Mouse (Mus musculus) forebrain, embryonic 15.5 days (tissue): ENCODE measurements around the gene Ank. TPM values are rescaled to one million over a fixed set of nuclear protein-coding genes. Genes with fewer than 3 reads are reported as not detected.

Experiments
- ATAC-seq: fragments of 200-750 bp; cut with Nextera tagmentation; replicated peaks from 2 replicates; pipeline ENCODE4 v1.8.0; 2017; ENCODE audit warnings: mild to moderate bottlenecking, moderate TSS enrichment, moderate library complexity
- H3K27ac ChIP-seq: fragments of 300-500 bp; sonication (generic); replicated peaks from 2 replicates; pipeline ENCODE4 v1.5.1; 2015; ENCODE audit warnings: mild to moderate bottlenecking, inconsistent platforms
- H3K27me3 ChIP-seq: fragments of 300-500 bp; sonication (generic); 2 replicates; pipeline ENCODE4 v1.6.1; 2015; ENCODE audit warnings: inconsistent platforms
- H3K36me3 ChIP-seq: fragments of 300-500 bp; sonication (generic); 2 replicates; pipeline ENCODE4 v1.6.1; 2015; ENCODE audit warnings: mild to moderate bottlenecking, inconsistent platforms
- H3K4me1 ChIP-seq: fragments of 300-500 bp; sonication (generic); 2 replicates; pipeline ENCODE4 v1.6.1; 2015; ENCODE audit warnings: inconsistent platforms
- H3K4me2 ChIP-seq: fragments of 300-500 bp; sonication (generic); replicated peaks from 2 replicates; pipeline ENCODE4 v1.6.1; 2015; ENCODE audit warnings: mild to moderate bottlenecking, inconsistent platforms
- H3K4me3 ChIP-seq: fragments of 300-500 bp; sonication (generic); 2 replicates; pipeline ENCODE4 v1.5.1; 2015; ENCODE audit warnings: mild to moderate bottlenecking, inconsistent platforms
- H3K9ac ChIP-seq: fragments of 300-500 bp; sonication (generic); replicated peaks from 2 replicates; pipeline ENCODE4 v1.6.1; 2015; ENCODE audit warnings: mild to moderate bottlenecking, inconsistent platforms
- H3K9me3 ChIP-seq: fragments of 300-500 bp; sonication (generic); 2 replicates; pipeline ENCODE4 v1.6.1; 2016; ENCODE audit warnings: inconsistent platforms
- WGBS: fragments of 180-500 bp; shearing (Covaris S2); methylation state at CpG from one replicate; pipeline ENCODE4 v1.1.7; 2015; ENCODE audit warnings: mixed read lengths; 5-methylcytosine and 5-hydroxymethylcytosine counted together
- polyA plus RNA-seq: library from polyadenylated mRNA; unstranded; fragments of >200 nt; fragmentation: Nextera tagmentation; extraction: Ambion mirVana; gene quantifications from 2 replicates; pipeline ENCODE4 v1.2.1, GENCODE M21; 2015

The Ank gene
- 16.7 and 17.1 TPM in 2 replicates for polyA plus RNA-seq

GRCm38 (mm10) chr15:27466131-27467080 lies at the start of gene Ank:
TSS of gene Ank (plus strand) at chr15:27466677.
- no peaks in the 10 kb centered on the region for H3K9me3 ChIP-seq
- H3K4me1 ChIP-seq, result peaks cover 34% of the 10 kb centered on the region
- peak within 1 kb of the TSS; percentile 94 for H3K4me3 ChIP-seq
- H3K36me3 ChIP-seq, result no peaks in the 10 kb centered on the region
- under 1% methylated on average over 101 of the region's 120 CpGs for WGBS
- H3K9ac ChIP-seq, result peak within 1 kb of the TSS; percentile 97
- H3K27ac ChIP-seq, result peak within 1 kb of the TSS; percentile 91
- H3K27me3 ChIP-seq, result no peaks in the 10 kb centered on the region
- peak; percentile 91 for ATAC-seq
- H3K4me2 ChIP-seq, result peak within 1 kb of the TSS; percentile 78

DNA sequence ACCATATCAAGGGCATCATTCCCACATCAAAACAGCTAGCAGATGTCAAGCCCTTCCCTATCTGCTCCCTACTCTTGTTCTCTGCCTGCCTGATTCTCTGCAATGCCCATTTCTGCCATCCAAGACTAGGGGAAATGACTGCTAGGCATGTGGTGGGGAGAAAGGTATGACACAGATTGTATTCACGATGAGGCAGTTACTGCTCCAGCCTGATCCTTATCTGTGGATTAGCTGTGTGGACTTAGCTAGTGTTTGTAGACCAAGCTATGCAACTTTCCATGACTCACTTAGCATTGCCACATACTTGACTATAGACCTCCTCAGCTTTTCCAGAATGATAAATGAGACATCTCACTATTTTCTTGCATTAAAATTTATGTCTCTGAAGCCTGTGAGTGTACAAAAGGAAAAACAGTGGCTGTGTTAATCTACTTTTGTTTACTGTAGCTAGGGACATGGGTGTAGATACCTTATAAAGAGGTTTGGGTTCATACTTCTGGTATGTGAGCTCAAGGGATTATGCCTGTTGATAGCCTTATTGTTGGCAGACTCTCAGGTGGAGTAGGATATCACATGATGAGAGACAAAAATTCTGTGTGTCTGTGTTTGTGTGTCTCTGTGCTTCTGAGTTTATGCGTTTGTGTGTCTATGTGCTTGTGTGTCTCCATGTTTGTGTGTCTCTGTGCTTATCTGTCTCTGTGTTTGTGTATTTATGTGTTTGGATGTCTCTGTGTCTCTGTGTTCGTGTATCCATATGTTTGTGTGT lies 47.7 kb upstream of the Ank start:
- no peak for ATAC-seq
- Histone ChIP-seq H3K9me3 (no peaks in the 10 kb centered on the region), H3K27ac (no peak overlapping the region), H3K9ac (no peak overlapping the region), H3K4me2 (no peak overlapping the region), H3K27me3 (no peaks in the 10 kb centered on the region), H3K4me1 (no peaks in the 10 kb centered on the region), H3K36me3 (no peaks in the 10 kb centered on the region), H3K4me3 (no peak overlapping the region)
- WGBS, result 89% methylated on average over 3 of the region's 3 CpGs

DNA sequence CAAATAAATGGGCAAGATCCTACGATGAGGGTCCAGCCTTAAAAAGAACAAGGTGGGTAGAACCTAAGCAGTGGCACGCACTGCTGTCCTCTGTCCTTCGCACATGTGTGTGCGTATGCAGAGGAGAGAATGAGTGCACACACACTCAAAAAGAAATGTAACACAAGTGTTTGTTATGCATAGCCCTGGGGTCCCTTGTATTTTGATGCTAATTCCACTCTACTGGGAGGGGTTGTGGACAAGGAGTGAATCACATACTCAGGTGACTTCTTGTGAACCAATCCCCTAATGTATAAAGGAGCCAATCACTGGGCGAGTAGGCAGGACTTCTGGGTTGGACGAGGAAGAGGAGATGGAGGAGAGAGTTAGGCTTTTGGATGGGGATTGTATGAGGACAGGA lies 44.9 kb upstream of the Ank start:
- no peak for ATAC-seq
- no peaks in the 10 kb centered on the region for H3K9me3 ChIP-seq
- H3K4me1 ChIP-seq, result no peaks in the 10 kb centered on the region
- H3K9ac ChIP-seq, result no peak overlapping the region
- H3K4me3 ChIP-seq, result no peak overlapping the region
- 82% methylated on average over 6 of the region's 6 CpGs for WGBS
- H3K4me2 ChIP-seq, result no peak overlapping the region
- H3K27me3 ChIP-seq, result no peaks in the 10 kb centered on the region
- no peaks in the 10 kb centered on the region for H3K36me3 ChIP-seq
- H3K27ac ChIP-seq, result no peak overlapping the region

DNA sequence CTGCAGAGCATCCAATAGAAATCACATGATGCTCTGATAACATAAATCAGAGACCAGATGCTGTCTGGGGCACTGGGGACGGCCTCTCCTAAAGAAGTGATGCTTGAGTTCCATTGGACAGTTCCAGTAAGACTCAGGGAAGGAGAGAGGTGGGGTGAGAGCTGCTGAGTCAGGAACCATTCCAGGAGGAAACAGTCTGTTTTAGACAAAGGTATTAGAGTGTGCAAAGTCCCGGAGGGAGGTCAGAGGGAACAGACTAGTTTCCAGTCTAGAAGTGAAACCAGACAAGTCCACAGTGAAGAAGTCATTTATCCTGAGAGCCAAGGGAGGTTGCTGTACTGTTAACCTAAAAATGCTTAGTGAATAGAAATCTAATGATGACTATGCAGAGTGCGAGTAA lies 38.9 kb upstream of the Ank start:
- H3K4me2 ChIP-seq, result no peak overlapping the region
- no peak overlapping the region for H3K27ac ChIP-seq
- H3K4me3 ChIP-seq, result no peak overlapping the region
- H3K9ac ChIP-seq, result no peak overlapping the region
- whole genome bisulfite sequencing, result 83% methylated on average over 3 of the region's 3 CpGs
- no peaks in the 10 kb centered on the region for H3K27me3 ChIP-seq
- H3K4me1 ChIP-seq, result no peaks in the 10 kb centered on the region
- H3K9me3 ChIP-seq, result no peaks in the 10 kb centered on the region
- H3K36me3 ChIP-seq, result no peaks in the 10 kb centered on the region
- ATAC-seq, result no peak

- Histone ChIP-seq H3K4me2 (no peak overlapping the region), H3K27ac (no peak overlapping the region), H3K36me3 (no peaks in the 10 kb centered on the region), H3K4me1 (no peaks in the 10 kb centered on the region), H3K4me3 (no peak overlapping the region), H3K27me3 (no peaks in the 10 kb centered on the region), H3K9me3 (no peaks in the 10 kb centered on the region), H3K9ac (no peak overlapping the region)
- WGBS, result 89% methylated on average over 1 of the region's 1 CpGs
- no peak for ATAC-seq
These were observed 36.2 kb upstream of the Ank start for GRCm38 (mm10) chr15:27430241-27430640.

- 80% methylated on average over 4 of the region's 4 CpGs for WGBS
- no peak for ATAC-seq
- Histone ChIP-seq H3K27ac (no peak overlapping the region), H3K4me2 (no peak overlapping the region), H3K4me3 (no peak overlapping the region), H3K27me3 (no peaks in the 10 kb centered on the region), H3K36me3 (no peaks in the 10 kb centered on the region), H3K9ac (no peak overlapping the region), H3K4me1 (no peaks in the 10 kb centered on the region), H3K9me3 (no peaks in the 10 kb centered on the region)
These were observed 33.4 kb upstream of the Ank start for GRCm38 (mm10) chr15:27432851-27433615.

DNA sequence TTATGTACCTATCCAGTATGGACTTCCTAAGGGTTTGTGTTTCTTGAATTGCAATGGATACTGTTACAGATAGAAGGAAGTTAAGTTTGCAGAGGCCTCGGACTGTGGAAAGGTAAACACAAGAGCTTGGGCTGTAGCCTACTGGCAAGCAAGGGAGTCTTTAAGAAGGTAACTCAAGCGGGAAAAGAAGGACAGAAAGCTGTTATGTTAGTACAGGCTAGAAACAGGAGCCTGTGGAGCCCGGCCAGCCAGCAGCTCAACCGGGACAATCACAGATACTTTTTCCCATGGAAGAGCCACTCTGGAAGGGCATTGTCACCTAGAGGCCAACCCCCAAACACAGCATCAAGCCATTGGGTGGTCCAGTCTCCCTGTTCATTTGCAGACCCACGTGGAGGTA lies 31.1 kb upstream of the Ank start:
- no peak for ATAC-seq
- H3K4me3 ChIP-seq, result no peak overlapping the region
- H3K27ac ChIP-seq, result no peak overlapping the region
- H3K36me3 ChIP-seq, result no peaks in the 10 kb centered on the region
- WGBS, result 83% methylated on average over 5 of the region's 5 CpGs
- H3K9me3 ChIP-seq, result no peaks in the 10 kb centered on the region
- H3K9ac ChIP-seq, result no peak overlapping the region
- no peak overlapping the region for H3K4me2 ChIP-seq
- no peaks in the 10 kb centered on the region for H3K27me3 ChIP-seq
- H3K4me1 ChIP-seq, result no peaks in the 10 kb centered on the region

DNA sequence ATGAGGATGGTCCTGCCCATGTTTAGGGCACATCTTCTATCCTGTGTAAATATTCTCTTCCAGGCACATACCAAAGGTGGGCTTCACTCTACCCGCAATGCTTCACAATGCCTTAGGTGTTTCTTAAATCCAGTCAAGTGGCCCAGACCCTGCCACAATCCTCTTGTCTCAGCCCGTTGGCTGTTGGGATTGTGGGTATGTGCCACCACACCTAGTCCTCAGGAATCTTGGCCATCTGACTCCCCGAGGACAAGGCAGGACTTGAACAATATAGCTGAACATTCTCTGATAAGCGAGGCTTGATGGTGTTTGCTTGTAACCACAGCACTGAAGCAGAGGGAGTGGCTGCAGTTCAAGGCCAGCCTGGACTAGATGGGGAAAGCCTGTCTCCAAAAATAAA lies 30.3 kb upstream of the Ank start:
- no peak for ATAC-seq
- H3K27ac ChIP-seq, result no peak overlapping the region
- no peak overlapping the region for H3K4me2 ChIP-seq
- no peak overlapping the region for H3K4me3 ChIP-seq
- H3K9me3 ChIP-seq, result no peaks in the 10 kb centered on the region
- H3K36me3 ChIP-seq, result no peaks in the 10 kb centered on the region
- 90% methylated on average over 4 of the region's 4 CpGs for WGBS
- H3K4me1 ChIP-seq, result no peaks in the 10 kb centered on the region
- no peaks in the 10 kb centered on the region for H3K27me3 ChIP-seq
- no peak overlapping the region for H3K9ac ChIP-seq

GRCm38 (mm10) chr15:27441053-27441452 lies 25.4 kb upstream of the Ank start:
- no peak overlapping the region for H3K9ac ChIP-seq
- no peak overlapping the region for H3K4me2 ChIP-seq
- no peaks in the 10 kb centered on the region for H3K36me3 ChIP-seq
- H3K27me3 ChIP-seq, result no peaks in the 10 kb centered on the region
- 96% methylated on average over 6 of the region's 7 CpGs for WGBS
- no peak overlapping the region for H3K27ac ChIP-seq
- H3K4me3 ChIP-seq, result no peak overlapping the region
- H3K4me1 ChIP-seq, result no peaks in the 10 kb centered on the region
- no peaks in the 10 kb centered on the region for H3K9me3 ChIP-seq
- ATAC-seq, result no peak

DNA sequence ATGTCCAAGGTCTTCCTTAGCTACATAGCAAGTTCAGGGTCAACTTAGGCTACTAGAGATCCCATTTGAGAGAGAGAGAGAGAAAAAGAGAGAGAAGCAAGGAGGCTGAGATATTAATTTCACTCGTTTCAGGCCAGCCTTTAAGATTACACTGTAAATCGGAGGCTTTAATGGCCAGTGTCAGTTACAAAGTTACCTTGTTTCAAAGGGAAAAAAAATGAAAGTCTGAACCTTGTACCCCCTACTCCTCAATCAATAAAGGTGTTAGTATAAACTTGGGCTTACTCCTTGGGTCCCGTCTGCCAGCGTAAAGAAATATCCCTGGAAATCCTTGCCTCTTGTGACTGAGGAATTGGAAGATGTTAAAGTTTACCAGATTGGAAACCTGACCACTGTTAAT lies 24.9 kb upstream of the Ank start:
- H3K27me3 ChIP-seq, result no peaks in the 10 kb centered on the region
- H3K27ac ChIP-seq, result no peak overlapping the region
- H3K4me2 ChIP-seq, result no peak overlapping the region
- H3K4me3 ChIP-seq, result no peak overlapping the region
- H3K9ac ChIP-seq, result no peak overlapping the region
- H3K9me3 ChIP-seq, result no peaks in the 10 kb centered on the region
- 90% methylated on average over 4 of the region's 4 CpGs for WGBS
- H3K36me3 ChIP-seq, result no peaks in the 10 kb centered on the region
- no peak for ATAC-seq
- H3K4me1 ChIP-seq, result no peaks in the 10 kb centered on the region

- Histone ChIP-seq H3K4me3 (no peak overlapping the region), H3K4me1 (no peaks in the 10 kb centered on the region), H3K9ac (no peak overlapping the region), H3K36me3 (no peaks in the 10 kb centered on the region), H3K4me2 (no peak overlapping the region), H3K9me3 (no peaks in the 10 kb centered on the region), H3K27ac (no peak overlapping the region), H3K27me3 (no peaks in the 10 kb centered on the region)
- WGBS, result 85% methylated on average over 5 of the region's 5 CpGs
- ATAC-seq, result no peak
These were observed 24.5 kb upstream of the Ank start for GRCm38 (mm10) chr15:27441951-27442350.
